Mouse (Mus musculus) heart, embryonic 11.5 days (tissue): ENCODE measurements around the gene Pde8b. TPM values are rescaled to one million over a fixed set of nuclear protein-coding genes. Genes with fewer than 3 reads are reported as not detected.

Experiments used
- ATAC-seq: fragments of 200-750 bp; cut with Nextera tagmentation; replicated peaks from 2 replicates; pipeline ENCODE4 v1.8.0; 2017; ENCODE audit warnings: moderate library complexity; ENCODE audit not compliant: insufficient number of reproducible peaks, low FRiP score, low TSS enrichment
- H3K27ac ChIP-seq: fragments of 300-500 bp; sonication (generic); 2 replicates; pipeline ENCODE4 v1.5.1; 2014; ENCODE audit warnings: mild to moderate bottlenecking, low read depth, low read length
- H3K27me3 ChIP-seq: fragments of 300-500 bp; sonication (generic); 2 replicates; pipeline ENCODE4 v1.6.1; 2014; ENCODE audit warnings: mild to moderate bottlenecking, low read length, mixed read lengths; ENCODE audit not compliant: control insufficient read depth, insufficient read depth
- H3K36me3 ChIP-seq: fragments of 300-500 bp; sonication (generic); 2 replicates; pipeline ENCODE4 v1.6.1; 2014; ENCODE audit warnings: mild to moderate bottlenecking, low read length, moderate library complexity, mixed read lengths; ENCODE audit not compliant: control insufficient read depth, insufficient read depth
- H3K4me1 ChIP-seq: fragments of 300-500 bp; sonication (generic); 2 replicates; pipeline ENCODE4 v1.6.1; 2014; ENCODE audit warnings: low read length; ENCODE audit not compliant: control insufficient read depth, insufficient read depth
- H3K4me2 ChIP-seq: fragments of 300-500 bp; sonication (generic); 2 replicates; pipeline ENCODE4 v1.6.1; 2014; ENCODE audit warnings: mild to moderate bottlenecking, moderate library complexity
- H3K4me3 ChIP-seq: fragments of 300-500 bp; sonication (generic); 2 replicates; pipeline ENCODE4 v1.5.1; 2014; ENCODE audit warnings: low read depth, low read length
- H3K9ac ChIP-seq: fragments of 300-500 bp; sonication (generic); 2 replicates; pipeline ENCODE4 v1.6.1; 2014; ENCODE audit warnings: mild to moderate bottlenecking, low read depth, low read length, moderate library complexity
- H3K9me3 ChIP-seq: fragments of 300-500 bp; sonication (generic); replicated peaks from 2 replicates; pipeline ENCODE4 v1.6.1; 2016; ENCODE audit warnings: low read length; ENCODE audit not compliant: control insufficient read depth
- WGBS: fragments of 180-500 bp; shearing (Covaris S2); extraction: QIAGEN DNeasy Blood & Tissue Kit; methylation state at CpG from one replicate; pipeline ENCODE4 v1.1.7; 2014; ENCODE audit not compliant: insufficient replicate concordance; 5-methylcytosine and 5-hydroxymethylcytosine counted together
- polyA plus RNA-seq: library from polyadenylated mRNA; unstranded; fragments of >200 nt; fragmentation: Nextera tagmentation; extraction: Ambion mirVana; gene quantifications from 2 replicates; pipeline ENCODE4 v1.2.1, GENCODE M21; 2014

Pde8b gene
- polyA plus RNA-seq, 1 experiment from 2014 or later: 0.69 TPM

DNA sequence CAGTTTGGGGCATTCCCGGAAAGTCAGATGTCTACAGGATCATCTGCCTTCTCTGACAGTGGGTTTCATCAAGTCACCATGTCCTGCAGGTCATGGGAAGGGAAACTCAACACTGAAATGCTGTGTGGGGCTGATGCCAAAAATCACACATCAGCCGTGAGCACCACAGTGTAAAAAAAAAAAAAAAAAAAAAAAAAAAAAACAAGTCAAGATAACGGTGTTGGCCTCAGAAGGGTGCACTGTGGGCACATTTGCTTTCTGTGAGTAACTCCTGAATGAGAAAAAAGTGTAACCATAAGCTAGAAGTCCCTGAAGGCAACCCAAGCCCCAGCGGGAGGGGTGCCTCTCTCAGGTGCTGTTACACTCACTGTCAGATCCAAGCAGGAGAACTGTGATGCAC lies 199.7 kb downstream of the Pde8b start:
- Histone ChIP-seq H3K27ac (no peak overlapping the region), H3K27me3 (no peaks in the 10 kb centered on the region), H3K4me3 (no peak overlapping the region), H3K4me1 (no peaks in the 10 kb centered on the region), H3K36me3 (no peaks in the 10 kb centered on the region), H3K4me2 (no peak overlapping the region), H3K9ac (no peak overlapping the region), H3K9me3 (no peaks in the 10 kb centered on the region)
- WGBS: 64% methylated on average over 4 of the region's 4 CpGs
- no peak for ATAC-seq

- H3K9ac ChIP-seq: no peak overlapping the region
- H3K27me3 ChIP-seq: no peaks in the 10 kb centered on the region
- no peaks in the 10 kb centered on the region for H3K4me1 ChIP-seq
- H3K4me2 ChIP-seq: no peak overlapping the region
- no peaks in the 10 kb centered on the region for H3K9me3 ChIP-seq
- H3K4me3 ChIP-seq: no peak overlapping the region
- no peak overlapping the region for H3K27ac ChIP-seq
- no peaks in the 10 kb centered on the region for H3K36me3 ChIP-seq
- no peak for ATAC-seq
- 52% methylated on average over 1 of the region's 1 CpGs for WGBS
These were observed 206.0 kb downstream of the Pde8b start for GRCm38 (mm10) chr13:95044108-95044507.

- H3K27me3 ChIP-seq: no peaks in the 10 kb centered on the region
- no peak overlapping the region for H3K27ac ChIP-seq
- H3K9ac ChIP-seq: no peak overlapping the region
- H3K4me1 ChIP-seq: no peaks in the 10 kb centered on the region
- H3K4me2 ChIP-seq: no peak overlapping the region
- H3K36me3 ChIP-seq: no peaks in the 10 kb centered on the region
- no peaks in the 10 kb centered on the region for H3K9me3 ChIP-seq
- ATAC-seq: no peak
- WGBS: 80% methylated on average over 9 of the region's 9 CpGs
- no peak overlapping the region for H3K4me3 ChIP-seq
These were observed 209.9 kb downstream of the Pde8b start for GRCm38 (mm10) chr13:95040140-95040738.

- Histone ChIP-seq H3K36me3 (no peaks in the 10 kb centered on the region), H3K27ac (no peak overlapping the region), H3K4me1 (no peaks in the 10 kb centered on the region; the same call in 1 of the 2 replicates), H3K9ac (no peak overlapping the region), H3K27me3 (no peaks in the 10 kb centered on the region), H3K4me3 (no peak overlapping the region), H3K9me3 (no peaks in the 10 kb centered on the region), H3K4me2 (no peak overlapping the region)
- no peak for ATAC-seq
- 68% methylated on average over 4 of the region's 4 CpGs for WGBS
These were observed 211.9 kb downstream of the Pde8b start for GRCm38 (mm10) chr13:95038200-95038599.

- ATAC-seq: no peak
- no peak overlapping the region for H3K4me2 ChIP-seq
- H3K27ac ChIP-seq: no peak overlapping the region
- H3K36me3 ChIP-seq: no peaks in the 10 kb centered on the region
- no peak overlapping the region for H3K4me3 ChIP-seq
- H3K4me1 ChIP-seq: peaks cover 4% of the 10 kb centered on the region
- H3K27me3 ChIP-seq: no peaks in the 10 kb centered on the region
- no peaks in the 10 kb centered on the region for H3K9me3 ChIP-seq
- H3K9ac ChIP-seq: no peak overlapping the region
- 48% methylated on average over 2 of the region's 2 CpGs for WGBS
These were observed 215.4 kb downstream of the Pde8b start for GRCm38 (mm10) chr13:95034715-95035114.

DNA sequence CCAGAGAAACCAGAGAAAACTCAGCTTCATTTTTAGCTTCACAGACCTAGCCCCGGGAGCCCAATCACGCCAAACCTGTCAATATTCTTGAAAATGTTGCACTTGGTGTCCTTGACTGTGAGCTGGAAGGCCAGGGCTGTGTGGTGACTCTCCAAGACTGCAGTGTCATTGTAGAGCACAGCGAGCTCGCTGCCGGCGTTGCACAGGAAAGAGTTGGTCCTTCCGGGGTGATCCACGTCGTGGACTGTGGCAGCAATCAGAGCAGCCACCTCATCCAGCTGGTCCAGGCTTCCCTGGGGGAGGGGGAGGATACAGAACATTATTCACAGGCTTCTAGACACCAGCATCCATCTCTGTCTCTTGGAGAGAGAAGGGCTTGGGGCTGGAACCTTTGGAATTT lies 216.0 kb downstream of the Pde8b start:
- peaks cover 4% of the 10 kb centered on the region for H3K4me1 ChIP-seq

GRCm38 (mm10) chr13:95032973-95033372 lies 217.2 kb downstream of the Pde8b start:
- H3K4me2 ChIP-seq: no peak overlapping the region
- no peak for ATAC-seq
- H3K36me3 ChIP-seq: 0 out of 2 replicates have a peak, but pooled peaks cover 5% of the 10 kb centered on the region
- H3K27ac ChIP-seq: no peak overlapping the region
- H3K4me3 ChIP-seq: no peak overlapping the region
- H3K9ac ChIP-seq: no peak overlapping the region
- H3K27me3 ChIP-seq: no peaks in the 10 kb centered on the region
- peaks cover 4% of the 10 kb centered on the region for H3K4me1 ChIP-seq
- 66% methylated on average over 6 of the region's 6 CpGs for WGBS
- 0 out of 2 replicates have a peak, but pooled peaks cover 3% of the 10 kb centered on the region for H3K9me3 ChIP-seq

More for the DNA sequence above, 216.0 kb downstream of the Pde8b start:
- H3K27ac ChIP-seq: no peak overlapping the region
- H3K36me3 ChIP-seq: no peaks in the 10 kb centered on the region
- no peaks in the 10 kb centered on the region for H3K27me3 ChIP-seq
- H3K9me3 ChIP-seq: no peaks in the 10 kb centered on the region
- H3K4me2 ChIP-seq: no peak overlapping the region
- 75% methylated on average over 9 of the region's 9 CpGs for WGBS
- H3K9ac ChIP-seq: no peak overlapping the region
- no peak for ATAC-seq
- no peak overlapping the region for H3K4me3 ChIP-seq

DNA sequence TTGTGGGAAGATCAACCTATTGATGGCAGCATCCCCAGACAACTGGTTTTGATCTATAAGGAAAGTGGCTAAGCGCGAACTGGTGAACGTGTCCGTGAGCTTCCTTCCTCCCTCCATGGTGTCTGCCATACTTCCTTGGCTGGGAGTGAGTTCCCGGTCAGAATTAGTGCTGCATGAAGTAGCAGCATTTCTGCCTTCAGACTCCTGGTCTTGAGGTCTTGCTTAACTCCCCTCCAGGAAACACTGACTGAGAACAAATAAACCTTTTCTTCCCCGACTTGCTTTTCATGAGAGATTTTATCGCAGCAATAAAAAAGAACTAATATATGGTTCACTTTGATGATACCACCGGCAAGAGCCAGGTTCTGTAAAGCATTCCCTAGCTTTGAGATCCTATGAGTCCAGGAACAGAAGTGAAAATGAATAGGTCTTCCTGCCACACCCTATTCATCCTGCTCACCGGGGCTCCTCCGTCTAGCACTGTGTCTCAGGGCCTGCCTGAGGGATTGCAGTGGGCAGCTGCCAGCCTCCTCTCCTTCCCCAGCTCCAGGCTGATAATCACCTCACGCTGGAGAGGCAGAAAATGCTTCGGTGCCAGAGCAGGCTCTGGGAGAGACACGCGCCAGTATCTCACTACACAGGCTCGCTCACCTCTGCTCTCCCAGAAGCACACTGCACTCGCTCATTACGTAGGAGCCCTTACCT lies 217.9 kb downstream of the Pde8b start:
- Histone ChIP-seq H3K36me3 (0 out of 2 replicates have a peak, but pooled peaks cover 5% of the 10 kb centered on the region), H3K4me1 (peaks cover 4% of the 10 kb centered on the region), H3K27ac (no peak overlapping the region), H3K4me2 (no peak overlapping the region), H3K9me3 (0 out of 2 replicates have a peak, but pooled peaks cover 3% of the 10 kb centered on the region), H3K9ac (no peak overlapping the region), H3K27me3 (no peaks in the 10 kb centered on the region), H3K4me3 (no peak overlapping the region)
- WGBS: 66% methylated on average over 17 of the region's 17 CpGs
- no peak for ATAC-seq
